Mouse (Mus musculus): ENCODE data around the gene Zranb2. TPM values are rescaled to one million over a fixed set of nuclear protein-coding genes. Genes with fewer than 3 reads are reported as not detected.

The Zranb2 gene
- polyA plus RNA-seq, 1 experiment from 2014 or later, result 105 TPM

- Histone ChIP-seq H3K27ac (ENCODE audit: low read depth, low read length) (peak overlapping the region; percentile 93), H3K4me2 (ENCODE audit: low read length) (peak overlapping the region; percentile 58), H3K9ac (ENCODE audit: low read length) (peak overlapping the region; percentile 90), H3K4me3 (ENCODE audit: low read depth, low read length) (peak overlapping the region; percentile 80), H3K36me3 (ENCODE audit: control insufficient read depth, insufficient read depth, low read length) (peaks cover 25% of the 10 kb centered on the region), H3K27me3 (replicated peaks; ENCODE audit: control insufficient read depth, insufficient read depth, low read length) (peaks cover 27% of the 10 kb centered on the region), H3K9me3 (replicated peaks; ENCODE audit: control insufficient read depth, low read length) (no peaks in the 10 kb centered on the region; the same call in 1 of the 2 replicates), H3K4me1 (ENCODE audit: control insufficient read depth, insufficient read depth, low read length) (peaks cover 6% of the 10 kb centered on the region)
- ATAC-seq (peak; percentile 6), DNase-seq (ENCODE audit: low spot score) (peak; percentile 44)
- WGBS, result 4% methylated on average over 15 of the region's 15 CpGs
Measured at GRCm38 (mm10) chr3:157534786-157535415, 941 bp downstream of the Zranb2 start.

- WGBS, result 95% methylated on average over 2 of the region's 2 CpGs
- DNase-seq (ENCODE audit: low spot score) (no peak), ATAC-seq (no peak)
- Histone ChIP-seq H3K9me3 (replicated peaks; ENCODE audit: control insufficient read depth, low read length) (no peaks in the 10 kb centered on the region), H3K4me1 (ENCODE audit: control insufficient read depth, insufficient read depth, low read length) (no peaks in the 10 kb centered on the region), H3K9ac (ENCODE audit: low read length) (no peak overlapping the region), H3K36me3 (ENCODE audit: control insufficient read depth, insufficient read depth, low read length) (peaks cover 50% of the 10 kb centered on the region), H3K27me3 (replicated peaks; ENCODE audit: control insufficient read depth, insufficient read depth, low read length) (no peaks in the 10 kb centered on the region), H3K4me3 (ENCODE audit: low read depth, low read length) (no peak overlapping the region), H3K27ac (ENCODE audit: low read depth, low read length) (no peak overlapping the region), H3K4me2 (ENCODE audit: low read length) (no peak overlapping the region)
Measured at GRCm38 (mm10) chr3:157549323-157549722, 15.4 kb downstream of the Zranb2 start.

GRCm38 (mm10) chr3:157549758-157550600, 16.0 kb downstream of the Zranb2 start:
- H3K4me2 ChIP-seq (ENCODE audit: low read length), result no peak overlapping the region
- no peak; the same call in 1 of the 2 replicates for ATAC-seq
- DNase-seq (ENCODE audit: low spot score), result no peak
- no peak overlapping the region for H3K9ac ChIP-seq (ENCODE audit: low read length)
- peaks cover 45% of the 10 kb centered on the region for H3K36me3 ChIP-seq (ENCODE audit: control insufficient read depth, insufficient read depth, low read length)
- 97% methylated on average over 3 of the region's 3 CpGs for whole genome bisulfite sequencing
- no peak overlapping the region for H3K27ac ChIP-seq (ENCODE audit: low read depth, low read length)
- no peaks in the 10 kb centered on the region for H3K9me3 ChIP-seq (replicated peaks; ENCODE audit: control insufficient read depth, low read length)
- no peak overlapping the region for H3K4me3 ChIP-seq (ENCODE audit: low read depth, low read length)
- H3K4me1 ChIP-seq (ENCODE audit: control insufficient read depth, insufficient read depth, low read length), result no peaks in the 10 kb centered on the region
- no peaks in the 10 kb centered on the region for H3K27me3 ChIP-seq (replicated peaks; ENCODE audit: control insufficient read depth, insufficient read depth, low read length)

- peak; percentile 25; the same call in 1 of the 2 replicates for ATAC-seq
- DNase-seq (ENCODE audit: low spot score), result peak; percentile 89
- WGBS, result 13% methylated on average over 2 of the region's 2 CpGs
- Histone ChIP-seq H3K9ac (ENCODE audit: low read length) (no peak overlapping the region), H3K4me2 (ENCODE audit: low read length) (no peak overlapping the region), H3K36me3 (ENCODE audit: control insufficient read depth, insufficient read depth, low read length) (no peaks in the 10 kb centered on the region), H3K9me3 (replicated peaks; ENCODE audit: control insufficient read depth, low read length) (no peaks in the 10 kb centered on the region), H3K27ac (ENCODE audit: low read depth, low read length) (no peak overlapping the region), H3K4me1 (ENCODE audit: control insufficient read depth, insufficient read depth, low read length) (peaks cover 4% of the 10 kb centered on the region), H3K4me3 (ENCODE audit: low read depth, low read length) (no peak overlapping the region), H3K27me3 (replicated peaks; ENCODE audit: control insufficient read depth, insufficient read depth, low read length) (peaks cover 27% of the 10 kb centered on the region)
Measured at GRCm38 (mm10) chr3:157565196-157565595, 31.2 kb downstream of the Zranb2 start.

GRCm38 (mm10) chr3:157566725-157567565, 33.0 kb downstream of the Zranb2 start, which contains the start of gene Ptger3:
TSS of gene Ptger3 (plus strand) at chr3:157566892.
- Histone ChIP-seq H3K9me3 (replicated peaks; ENCODE audit: control insufficient read depth, low read length) (no peaks in the 10 kb centered on the region), H3K4me1 (ENCODE audit: control insufficient read depth, insufficient read depth, low read length) (peaks cover 4% of the 10 kb centered on the region), H3K27me3 (replicated peaks; ENCODE audit: control insufficient read depth, insufficient read depth, low read length) (peaks cover 27% of the 10 kb centered on the region), H3K9ac (ENCODE audit: low read length) (peak within 1 kb of the TSS; percentile 40), H3K4me2 (ENCODE audit: low read length) (peak within 1 kb of the TSS; percentile 79), H3K4me3 (ENCODE audit: low read depth, low read length) (peak within 1 kb of the TSS; percentile 45), H3K27ac (ENCODE audit: low read depth, low read length) (no peak within 1 kb of the TSS), H3K36me3 (ENCODE audit: control insufficient read depth, insufficient read depth, low read length) (no peaks in the 10 kb centered on the region)
- DNase-seq (ENCODE audit: low spot score) (peak; percentile 25), ATAC-seq (peak; percentile 72)
- 1% methylated on average over 75 of the region's 84 CpGs for WGBS

- H3K27me3 ChIP-seq (replicated peaks; ENCODE audit: control insufficient read depth, insufficient read depth, low read length), result peaks cover 27% of the 10 kb centered on the region
- peak overlapping the region; percentile 79 for H3K4me2 ChIP-seq (ENCODE audit: low read length)
- H3K9me3 ChIP-seq (replicated peaks; ENCODE audit: control insufficient read depth, low read length), result no peaks in the 10 kb centered on the region
- no peak for DNase-seq (ENCODE audit: low spot score)
- peaks cover 4% of the 10 kb centered on the region for H3K4me1 ChIP-seq (ENCODE audit: control insufficient read depth, insufficient read depth, low read length)
- 0 out of 2 replicates have a peak overlapping the region, but pooled peaks have one; percentile 40 for H3K9ac ChIP-seq (ENCODE audit: low read length)
- no peaks in the 10 kb centered on the region for H3K36me3 ChIP-seq (ENCODE audit: control insufficient read depth, insufficient read depth, low read length)
- WGBS, result 3% methylated on average over 34 of the region's 34 CpGs
- 0 out of 2 replicates have a peak, but pooled peaks have one; percentile 15 for ATAC-seq
- peak overlapping the region; percentile 45 for H3K4me3 ChIP-seq (ENCODE audit: low read depth, low read length)
- H3K27ac ChIP-seq (ENCODE audit: low read depth, low read length), result no peak overlapping the region
Measured at GRCm38 (mm10) chr3:157567566-157568132, 33.7 kb downstream of the Zranb2 start.

- ATAC-seq (no peak), DNase-seq (ENCODE audit: low spot score) (no peak)
- 82% methylated on average over 6 of the region's 6 CpGs for WGBS
- Histone ChIP-seq H3K9me3 (replicated peaks; ENCODE audit: control insufficient read depth, low read length) (no peaks in the 10 kb centered on the region), H3K4me1 (ENCODE audit: control insufficient read depth, insufficient read depth, low read length) (peaks cover 4% of the 10 kb centered on the region), H3K36me3 (ENCODE audit: control insufficient read depth, insufficient read depth, low read length) (no peaks in the 10 kb centered on the region), H3K9ac (ENCODE audit: low read length) (no peak overlapping the region), H3K27me3 (replicated peaks; ENCODE audit: control insufficient read depth, insufficient read depth, low read length) (peaks cover 21% of the 10 kb centered on the region), H3K4me3 (ENCODE audit: low read depth, low read length) (no peak overlapping the region), H3K4me2 (ENCODE audit: low read length) (no peak overlapping the region), H3K27ac (ENCODE audit: low read depth, low read length) (no peak overlapping the region)
Measured at GRCm38 (mm10) chr3:157572011-157572410, 38.1 kb downstream of the Zranb2 start.

All from forebrain, embryonic 14.5 days (tissue).